Mouse (Mus musculus) liver, postnatal 0 days (tissue): ENCODE measurements around the gene Chrng.

Source experiments
- CTCF ChIP-seq: sonication (generic); IDR thresholded peaks from 2 replicates; pipeline ENCODE4 v1.5.1; 2016; ENCODE audit warnings: antibody characterized with exemption, low read depth
- EP300 ChIP-seq: IDR thresholded peaks from 2 replicates; pipeline ENCODE4 v1.6.1; 2016; ENCODE audit warnings: antibody characterized with exemption, low read depth, mild to moderate bottlenecking

DNA sequence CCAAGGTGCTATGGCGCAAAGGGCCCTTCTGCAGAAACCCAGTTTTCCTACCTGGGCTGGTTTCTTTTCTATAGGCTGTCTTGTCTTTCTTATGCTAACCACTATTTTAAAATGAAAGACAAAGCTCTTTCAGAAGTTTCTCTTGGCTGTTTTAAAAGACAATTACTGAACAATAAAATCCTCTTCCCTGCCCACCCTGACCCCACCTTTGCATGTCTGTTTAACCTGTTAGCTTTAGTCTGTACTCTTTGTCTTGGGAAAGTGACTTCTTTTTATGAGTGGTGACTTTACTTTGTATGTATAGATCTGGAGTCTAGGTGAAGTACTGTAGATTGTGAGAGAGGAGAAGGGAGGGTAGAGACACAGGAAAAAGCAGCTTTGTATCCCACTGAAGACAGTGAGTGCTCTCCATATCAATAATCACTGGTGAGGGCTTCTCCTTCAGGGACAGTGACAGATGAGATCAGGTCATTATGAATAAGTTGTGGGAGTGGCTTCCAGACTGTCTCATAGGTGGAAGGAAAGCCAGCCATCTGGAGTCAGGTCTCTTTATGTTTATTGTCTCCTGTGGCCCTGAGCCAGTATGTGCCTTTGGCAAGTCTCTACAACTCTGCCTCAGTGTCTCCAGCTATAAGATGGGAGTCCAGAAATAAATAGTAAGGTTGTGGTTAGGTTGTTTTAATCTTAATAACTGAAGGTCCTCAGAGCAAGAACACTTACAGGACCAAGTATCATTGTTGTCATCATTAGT lies 22.1 kb downstream of the Chrng start:
- TF ChIP-seq EP300, result no peak
- no peak for TF ChIP-seq CTCF
